ENCODE assay signal across 20 mouse cellular contexts in the genomic region with DNA sequence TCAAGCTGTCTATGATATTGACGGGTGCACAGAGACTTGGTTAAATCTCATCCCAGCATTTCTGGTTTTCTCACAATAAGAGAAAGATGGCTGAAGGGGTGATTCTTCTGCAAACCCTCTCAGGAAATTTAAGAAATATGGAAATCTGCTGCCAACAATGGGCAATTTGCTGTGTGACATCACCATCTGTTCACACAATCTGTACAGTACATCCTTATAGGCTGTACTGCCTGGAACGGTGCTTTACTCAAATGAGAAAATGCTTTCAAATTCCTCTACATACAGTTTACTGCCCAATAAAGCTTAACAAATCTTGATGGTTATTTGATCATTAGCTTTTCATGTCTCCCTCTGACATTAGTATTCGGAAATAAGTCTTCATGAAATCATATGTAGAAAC.
DNase-seq lines count a peak whose midpoint lies in the region; ATAC-seq lines count a peak whose summit lies in the region.
"Had no signal": no experiment of that assay in that cellular context is flagged by ENCODE, and none has a peak within 500 bp of the region (broad histone marks: within the 10 kb centered on the region; RNA-seq: fewer than 3 reads in every experiment).

No protein-coding gene starts in this region.

- H3K9ac ChIP-seq in forebrain, embryonic 15.5 days (replicated peaks) = no peak overlapping the region
- H3K9ac ChIP-seq in forebrain, embryonic 12.5 days = no peak overlapping the region
- no peak overlapping the region for H3K9ac ChIP-seq in neural tube, embryonic 14.5 days (replicated peaks; ENCODE audit: low read depth, low read length)
- H3K9ac ChIP-seq: heart, embryonic 15.5 days; liver, postnatal 0 days; midbrain, embryonic 13.5 days had no signal

- 0 out of 2 replicates have a peak, but pooled peaks cover 6% of the 10 kb centered on the region for H3K4me1 ChIP-seq in forebrain, embryonic 15.5 days
- H3K4me1 ChIP-seq in forebrain, embryonic 12.5 days = no peaks in the 10 kb centered on the region
- H3K4me1 ChIP-seq in neural tube, embryonic 14.5 days (ENCODE audit: control insufficient read depth, insufficient read depth, low read length) = no peaks in the 10 kb centered on the region
- H3K4me1 ChIP-seq: heart, embryonic 15.5 days; limb, embryonic 10.5 days; midbrain, embryonic 13.5 days had no signal

- H3K27me3 ChIP-seq in forebrain, embryonic 15.5 days = no peaks in the 10 kb centered on the region
- H3K27me3 ChIP-seq in forebrain, embryonic 12.5 days = no peaks in the 10 kb centered on the region
- H3K27me3 ChIP-seq in neural tube, embryonic 14.5 days (ENCODE audit: control insufficient read depth, insufficient read depth, low read length) = no peaks in the 10 kb centered on the region
- H3K27me3 ChIP-seq: heart, embryonic 15.5 days; midbrain, embryonic 13.5 days had no signal

- H3K27ac ChIP-seq in forebrain, embryonic 15.5 days (replicated peaks) = no peak overlapping the region; the same call in 1 of the 2 replicates
- no peak overlapping the region for H3K27ac ChIP-seq in forebrain, embryonic 12.5 days
- H3K27ac ChIP-seq in neural tube, embryonic 14.5 days (ENCODE audit: low read depth, low read length) = no peak overlapping the region
- H3K27ac ChIP-seq: heart, embryonic 15.5 days; kidney, postnatal 0 days; left cerebral cortex, adult 2 months; limb, embryonic 10.5 days; midbrain, embryonic 13.5 days had no signal

- H3K4me2 ChIP-seq in forebrain, embryonic 15.5 days (replicated peaks) = no peak overlapping the region
- H3K4me2 ChIP-seq in forebrain, embryonic 12.5 days = no peak overlapping the region
- H3K4me2 ChIP-seq in neural tube, embryonic 14.5 days (ENCODE audit: low read depth, low read length) = no peak overlapping the region
- H3K4me2 ChIP-seq: heart, embryonic 15.5 days; midbrain, embryonic 13.5 days had no signal

- no peak for DNase-seq in neural tube, embryonic 10.5 days (ENCODE audit: extremely low spot score, low spot score)
- DNase-seq in cerebellum, postnatal 25 days = peak; percentile 8 to 11
- DNase-seq in frontal cortex, postnatal 36 days (ENCODE audit: low spot score in 2 of 2) = no peak
- no peak for DNase-seq in right cerebral cortex, adult 18-20 months
- DNase-seq: B cell, adult 2 months; embryo, embryonic 11 days; gastrocnemius, postnatal 36 days; heart, postnatal 4 days; liver, postnatal 0 days; lung, postnatal 10 days; thymus, adult 2 months had no signal

- ATAC-seq in forebrain, embryonic 15.5 days (replicated peaks) = peak; percentile 69; the same call in 1 of the 2 replicates
- no peak for ATAC-seq in forebrain, embryonic 12.5 days (ENCODE audit: low FRiP score)
- peak; percentile 88 for ATAC-seq in neural tube, embryonic 14.5 days (ENCODE audit: low read depth)
- ATAC-seq: intestine, embryonic 16.5 days; liver, postnatal 0 days; midbrain, embryonic 13.5 days had no signal

- H3K4me3 ChIP-seq in forebrain, embryonic 15.5 days = no peak overlapping the region
- no peak overlapping the region for H3K4me3 ChIP-seq in forebrain, embryonic 12.5 days (replicated peaks)
- H3K4me3 ChIP-seq in neural tube, embryonic 14.5 days (ENCODE audit: low read depth, low read length) = no peak overlapping the region
- H3K4me3 ChIP-seq: heart, embryonic 15.5 days; left cerebral cortex, adult 2 months; limb, embryonic 10.5 days; midbrain, embryonic 13.5 days had no signal

- WGBS in forebrain, embryonic 15.5 days = 75% methylated on average over 3 of the region's 3 CpGs
- 86% methylated on average over 3 of the region's 3 CpGs for WGBS in forebrain, embryonic 12.5 days
- WGBS in neural tube, embryonic 14.5 days = 60% methylated on average over 3 of the region's 3 CpGs

- H3K36me3 ChIP-seq in forebrain, embryonic 15.5 days = no peaks in the 10 kb centered on the region
- H3K36me3 ChIP-seq in forebrain, embryonic 12.5 days (replicated peaks) = no peaks in the 10 kb centered on the region
- no peaks in the 10 kb centered on the region for H3K36me3 ChIP-seq in neural tube, embryonic 14.5 days (ENCODE audit: control insufficient read depth, insufficient read depth, low read length)
- H3K36me3 ChIP-seq: heart, embryonic 15.5 days; limb, embryonic 10.5 days; midbrain, embryonic 13.5 days had no signal

- H3K9me3 ChIP-seq in forebrain, embryonic 15.5 days = no peaks in the 10 kb centered on the region
- H3K9me3 ChIP-seq in forebrain, embryonic 12.5 days = no peaks in the 10 kb centered on the region
- H3K9me3 ChIP-seq in neural tube, embryonic 14.5 days (ENCODE audit: control insufficient read depth, low read length) = no peaks in the 10 kb centered on the region
- H3K9me3 ChIP-seq: heart, embryonic 15.5 days; limb, embryonic 10.5 days; midbrain, embryonic 13.5 days had no signal

Comparison
In these comparisons a context has a peak if more than half of its experiments do, and no peak if none do; other contexts are left out.
1. DNase-seq: peak in cerebellum, postnatal 25 days (2 of 2); none in neural tube, embryonic 10.5 days (single experiment), frontal cortex, postnatal 36 days (0 of 2) and right cerebral cortex, adult 18-20 months (single experiment).